Mouse (Mus musculus) embryonic facial prominence, embryonic 12.5 days (tissue): Measurements from ENCODE around the gene Hist3h2a. TPM values are rescaled to one million over a fixed set of nuclear protein-coding genes. Genes with fewer than 3 reads are reported as not detected.
"Not testable (repeated sequence)": the region's sequence is repeated elsewhere in the genome, so short reads cannot be mapped to it uniquely, and the experiment has no call there.

ENCODE experiments used
- ATAC-seq: fragments of 200-750 bp; cut with Nextera tagmentation; 2 replicates; pipeline ENCODE4 v1.8.0; 2017; ENCODE audit not compliant: insufficient number of reproducible peaks, insufficient read depth, low FRiP score, low TSS enrichment
- H3K27ac ChIP-seq: fragments of 300-500 bp; sonication (generic); 2 replicates; pipeline ENCODE4 v1.5.1; 2016; ENCODE audit warnings: mild to moderate bottlenecking
- H3K27me3 ChIP-seq: fragments of 300-500 bp; sonication (generic); 2 replicates; pipeline ENCODE4 v1.6.1; 2016; ENCODE audit warnings: mild to moderate bottlenecking, moderate library complexity
- H3K36me3 ChIP-seq: fragments of 300-500 bp; sonication (generic); 2 replicates; pipeline ENCODE4 v1.6.1; 2016; ENCODE audit warnings: mild to moderate bottlenecking
- H3K4me1 ChIP-seq: fragments of 300-500 bp; sonication (generic); 2 replicates; pipeline ENCODE4 v1.6.1; 2016
- H3K4me2 ChIP-seq: fragments of 300-500 bp; sonication (generic); replicated peaks from 2 replicates; pipeline ENCODE4 v1.6.1; 2016; ENCODE audit warnings: mild to moderate bottlenecking, moderate library complexity
- H3K4me3 ChIP-seq: fragments of 300-500 bp; sonication (generic); 2 replicates; pipeline ENCODE4 v1.5.1; 2016; ENCODE audit warnings: mild to moderate bottlenecking
- H3K9ac ChIP-seq: fragments of 300-500 bp; sonication (generic); 2 replicates; pipeline ENCODE4 v1.6.1; 2016; ENCODE audit warnings: mild to moderate bottlenecking, moderate library complexity
- H3K9me3 ChIP-seq: fragments of 300-500 bp; sonication (generic); 2 replicates; pipeline ENCODE4 v1.6.1; 2016; ENCODE audit warnings: mild to moderate bottlenecking, moderate library complexity
- WGBS: fragments of 180-500 bp; shearing (Covaris S2); methylation state at CpG from one replicate; pipeline ENCODE4 v1.1.7; 2016; 5-methylcytosine and 5-hydroxymethylcytosine counted together
- polyA plus RNA-seq: library from polyadenylated mRNA; unstranded; fragments of >200 nt; fragmentation: Nextera tagmentation; extraction: Ambion mirVana; gene quantifications from 2 replicates; pipeline ENCODE4 v1.2.1, GENCODE M21; 2016

Gene Hist3h2a
- polyA plus RNA-seq, 1 experiment from 2014 or later: 36.3 TPM

DNA sequence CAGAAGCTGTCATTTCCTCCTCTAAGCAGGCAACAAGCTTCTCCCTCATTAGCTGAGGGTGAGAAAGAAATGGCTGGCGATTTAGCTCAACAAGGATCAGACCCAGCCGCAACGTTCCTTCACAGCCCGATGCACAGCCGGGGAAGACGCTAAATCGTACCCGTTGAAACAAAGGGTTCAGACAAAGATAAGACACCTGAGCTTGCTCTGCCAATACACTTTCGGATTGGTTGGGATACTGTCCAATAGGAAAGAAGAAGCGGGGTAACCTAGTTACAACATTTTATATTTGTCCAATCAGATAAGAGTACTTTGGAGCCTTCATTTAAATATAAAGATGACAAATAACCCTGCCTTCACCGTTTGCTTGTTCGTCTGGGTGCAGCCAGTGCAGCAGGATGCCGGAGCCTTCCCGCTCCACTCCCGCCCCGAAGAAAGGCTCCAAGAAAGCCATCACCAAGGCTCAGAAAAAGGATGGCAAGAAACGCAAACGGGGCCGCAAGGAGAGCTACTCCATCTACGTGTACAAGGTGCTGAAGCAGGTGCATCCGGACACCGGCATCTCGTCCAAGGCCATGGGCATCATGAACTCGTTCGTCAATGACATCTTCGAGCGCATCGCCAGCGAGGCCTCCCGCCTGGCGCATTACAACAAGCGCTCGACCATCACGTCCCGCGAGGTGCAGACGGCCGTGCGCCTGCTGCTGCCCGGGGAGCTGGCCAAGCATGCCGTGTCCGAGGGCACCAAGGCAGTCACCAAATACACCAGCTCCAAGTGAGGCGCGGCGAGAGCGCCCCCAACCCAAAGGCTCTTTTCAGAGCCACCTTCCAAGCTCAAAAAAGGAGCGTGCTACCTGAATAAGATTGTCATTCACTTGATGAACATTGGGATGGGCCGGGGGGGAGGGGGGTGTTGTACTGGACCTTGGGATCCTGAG is 5.7 kb upstream of the Hist3h2a start, which contains the start of gene Hist3h2ba:
TSS of gene Hist3h2ba (plus strand) at position 379 of the 938 bp plus-strand sequence.
- peaks cover 11% of the 10 kb centered on the region for H3K4me1 ChIP-seq
- H3K4me3 ChIP-seq: peak within 1 kb of the TSS; percentile 49
- no peaks in the 10 kb centered on the region for H3K9me3 ChIP-seq
- peak within 1 kb of the TSS; percentile 56 for H3K4me2 ChIP-seq
- no peaks in the 10 kb centered on the region for H3K36me3 ChIP-seq
- under 1% methylated on average over 48 of the region's 48 CpGs for WGBS
- H3K27me3 ChIP-seq: peaks cover 5% of the 10 kb centered on the region; the same call in 1 of the 2 replicates
- peak within 1 kb of the TSS; percentile 97 for H3K27ac ChIP-seq
- peak within 1 kb of the TSS; percentile 68 for H3K9ac ChIP-seq
- ATAC-seq: peak; percentile 94

GRCm38 (mm10) chr11:58949480-58950431 is 4.7 kb upstream of the Hist3h2a start:
- WGBS: 4% methylated on average over 20 of the region's 20 CpGs
- ATAC-seq: no peak
- H3K27me3 ChIP-seq: peaks cover 5% of the 10 kb centered on the region; the same call in 1 of the 2 replicates

GRCm38 (mm10) chr11:58951210-58951609 is 3.3 kb upstream of the Hist3h2a start:
- Histone ChIP-seq H3K9ac (no peak overlapping the region), H3K27me3 (peaks cover 5% of the 10 kb centered on the region; the same call in 1 of the 2 replicates), H3K9me3 (no peaks in the 10 kb centered on the region), H3K27ac (no peak overlapping the region), H3K36me3 (no peaks in the 10 kb centered on the region), H3K4me3 (no peak overlapping the region), H3K4me1 (peaks cover 15% of the 10 kb centered on the region), H3K4me2 (no peak overlapping the region)
- ATAC-seq: no peak
- 65% methylated on average over 5 of the region's 5 CpGs for WGBS

More at GRCm38 (mm10) chr11:58949480-58950431, 4.7 kb upstream of the Hist3h2a start:
- H3K36me3 ChIP-seq: no peaks in the 10 kb centered on the region
- peak overlapping the region; percentile 97 for H3K27ac ChIP-seq
- peaks cover 12% of the 10 kb centered on the region for H3K4me1 ChIP-seq
- H3K9me3 ChIP-seq: no peaks in the 10 kb centered on the region
- H3K9ac ChIP-seq: peak overlapping the region; percentile 68
- H3K4me2 ChIP-seq: peak overlapping the region; percentile 56
- H3K4me3 ChIP-seq: peak overlapping the region; percentile 49

- peak overlapping the region; percentile 72 for H3K9ac ChIP-seq
- H3K4me1 ChIP-seq: peaks cover 24% of the 10 kb centered on the region
- peak overlapping the region; percentile 89 for H3K4me3 ChIP-seq
- ATAC-seq: peak; percentile 17; the same call in 1 of the 2 replicates
- peaks cover 8% of the 10 kb centered on the region; the same call in 1 of the 2 replicates for H3K36me3 ChIP-seq
- H3K27me3 ChIP-seq: peaks cover 5% of the 10 kb centered on the region; the same call in 1 of the 2 replicates
- WGBS: under 1% methylated on average over 33 of the region's 33 CpGs
- no peaks in the 10 kb centered on the region for H3K9me3 ChIP-seq
- peak overlapping the region; percentile 98 for H3K27ac ChIP-seq
- H3K4me2 ChIP-seq: peak overlapping the region; percentile 90
Measured at GRCm38 (mm10) chr11:58953351-58954169, 925 bp upstream of the Hist3h2a start.

GRCm38 (mm10) chr11:58954170-58954419 is 390 bp upstream of the Hist3h2a start:
- not testable (repeated sequence) for H3K36me3 ChIP-seq, ATAC-seq, H3K9me3 ChIP-seq, H3K27me3 ChIP-seq
- Histone ChIP-seq H3K4me2 (peak overlapping the region; percentile 90), H3K9ac (peak overlapping the region; percentile 72), H3K4me1 (peaks cover 24% of the 10 kb centered on the region), H3K4me3 (peak overlapping the region; percentile 89), H3K27ac (peak overlapping the region; percentile 98)
- WGBS: under 1% methylated on average over 17 of the region's 17 CpGs

DNA sequence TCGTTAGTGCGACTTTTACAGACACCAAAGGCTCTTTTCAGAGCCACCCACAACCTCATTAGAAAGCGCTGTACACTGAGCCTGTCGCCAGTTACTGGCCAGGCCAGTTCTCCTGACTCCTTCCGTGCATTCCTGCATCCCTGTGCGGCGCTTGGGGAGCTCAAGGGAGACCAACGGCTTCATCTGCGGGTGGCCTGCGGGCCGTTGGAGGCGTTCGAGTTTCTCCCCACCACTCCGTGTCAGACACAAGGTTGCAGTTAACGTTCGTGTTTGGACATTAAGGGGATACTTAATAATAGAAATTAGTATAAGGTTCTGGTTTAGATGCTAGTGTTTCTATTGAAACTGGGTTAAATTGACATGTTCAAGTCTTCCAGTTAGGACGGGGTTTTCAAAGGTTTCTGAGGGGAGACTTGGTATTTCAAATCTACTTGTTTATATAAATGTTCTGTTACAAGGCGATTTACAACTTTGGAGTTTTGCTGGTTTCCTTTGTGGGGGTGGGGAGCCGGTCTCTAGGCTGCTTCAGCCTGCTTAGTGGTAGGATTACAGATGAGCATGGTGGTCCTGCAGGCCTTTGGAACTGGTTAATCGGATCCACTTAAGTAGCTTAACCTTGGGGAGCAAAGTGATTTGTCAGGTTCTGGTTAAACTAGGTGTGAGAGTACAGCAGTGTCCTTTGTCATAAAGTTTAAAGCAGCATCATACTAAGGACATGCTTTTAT is 820 bp downstream of the Hist3h2a start:
- Histone ChIP-seq H3K4me1 (peaks cover 31% of the 10 kb centered on the region), H3K36me3 (peaks cover 8% of the 10 kb centered on the region; the same call in 1 of the 2 replicates), H3K4me2 (peak overlapping the region; percentile 66), H3K9me3 (no peaks in the 10 kb centered on the region), H3K27ac (peak overlapping the region; percentile 98), H3K27me3 (peaks cover 5% of the 10 kb centered on the region; the same call in 1 of the 2 replicates), H3K9ac (peak overlapping the region; percentile 90), H3K4me3 (peak overlapping the region; percentile 89)
- whole genome bisulfite sequencing: under 1% methylated on average over 20 of the region's 20 CpGs
- ATAC-seq: peak; percentile 23; the same call in 1 of the 2 replicates

DNA sequence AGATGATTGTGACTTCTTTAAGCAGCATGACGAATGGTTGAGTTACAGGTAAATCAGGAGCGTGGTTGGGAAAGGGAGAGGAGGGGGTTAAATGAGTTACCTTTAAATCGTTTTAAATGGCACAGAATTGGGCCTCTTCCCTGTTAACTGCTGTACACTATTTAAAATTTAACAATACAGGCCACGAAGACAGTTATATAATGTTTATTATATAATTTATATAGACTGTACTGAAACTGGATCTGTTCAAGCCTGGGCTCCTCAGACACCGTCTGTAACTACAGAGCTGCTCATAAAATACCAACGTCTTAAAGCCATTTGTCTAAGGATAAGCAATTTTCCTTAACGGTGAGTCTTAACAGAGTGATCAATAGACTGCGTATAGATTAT is 1.4 kb downstream of the Hist3h2a start:
- peaks cover 31% of the 10 kb centered on the region for H3K4me1 ChIP-seq
- H3K9me3 ChIP-seq: no peaks in the 10 kb centered on the region
- H3K4me3 ChIP-seq: peak overlapping the region; percentile 89
- H3K9ac ChIP-seq: peak overlapping the region; percentile 90
- H3K36me3 ChIP-seq: peaks cover 8% of the 10 kb centered on the region; the same call in 1 of the 2 replicates
- H3K27me3 ChIP-seq: peaks cover 5% of the 10 kb centered on the region; the same call in 1 of the 2 replicates
- peak overlapping the region; percentile 98; the same call in 1 of the 2 replicates for H3K27ac ChIP-seq
- WGBS: 30% methylated on average over 8 of the region's 8 CpGs
- ATAC-seq: no peak
- peak overlapping the region; percentile 66 for H3K4me2 ChIP-seq

DNA sequence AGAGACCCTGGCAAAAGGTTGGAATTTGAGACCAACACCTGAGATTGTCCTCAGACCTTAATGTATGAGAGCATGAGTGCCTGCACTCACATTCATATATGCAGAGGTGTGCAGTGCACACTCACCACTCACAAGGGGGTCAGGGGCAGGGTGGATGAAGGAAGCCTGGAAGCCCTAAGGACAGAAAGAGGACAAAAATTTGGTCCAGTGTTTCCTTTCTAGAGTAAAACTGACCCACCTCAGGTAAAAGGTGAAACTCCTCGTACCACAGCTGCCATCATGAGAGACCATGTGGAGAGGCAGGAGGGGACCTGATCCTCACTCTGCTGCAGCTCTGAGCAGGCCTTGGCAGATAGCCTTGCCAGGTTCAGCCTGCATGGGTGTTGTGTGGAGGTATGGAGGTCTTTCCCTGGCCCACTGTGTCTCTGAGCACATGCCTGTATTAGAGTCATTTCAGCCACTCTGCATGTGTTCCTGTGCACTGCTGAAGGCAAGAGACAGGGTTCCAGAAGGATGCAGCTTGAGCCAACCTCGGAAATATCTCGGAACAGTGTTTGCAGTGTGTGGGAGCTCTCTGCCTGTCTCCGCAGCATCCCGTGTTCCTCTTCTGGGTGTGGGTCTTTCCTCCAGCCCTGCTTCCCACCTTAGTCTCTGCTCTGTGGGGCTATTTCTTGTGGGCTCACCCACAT is 2.9 kb downstream of the Hist3h2a start:
- Histone ChIP-seq H3K9ac (peak overlapping the region; percentile 90; the same call in 1 of the 2 replicates), H3K4me3 (0 out of 2 replicates have a peak overlapping the region, but pooled peaks have one; percentile 7), H3K4me1 (peaks cover 31% of the 10 kb centered on the region), H3K27me3 (0 out of 2 replicates have a peak, but pooled peaks cover 8% of the 10 kb centered on the region), H3K36me3 (peaks cover 8% of the 10 kb centered on the region; the same call in 1 of the 2 replicates), H3K27ac (no peak overlapping the region), H3K9me3 (no peaks in the 10 kb centered on the region; the same call in 1 of the 2 replicates), H3K4me2 (peak overlapping the region; percentile 66)
- WGBS: 88% methylated on average over 5 of the region's 5 CpGs
- ATAC-seq: no peak

DNA sequence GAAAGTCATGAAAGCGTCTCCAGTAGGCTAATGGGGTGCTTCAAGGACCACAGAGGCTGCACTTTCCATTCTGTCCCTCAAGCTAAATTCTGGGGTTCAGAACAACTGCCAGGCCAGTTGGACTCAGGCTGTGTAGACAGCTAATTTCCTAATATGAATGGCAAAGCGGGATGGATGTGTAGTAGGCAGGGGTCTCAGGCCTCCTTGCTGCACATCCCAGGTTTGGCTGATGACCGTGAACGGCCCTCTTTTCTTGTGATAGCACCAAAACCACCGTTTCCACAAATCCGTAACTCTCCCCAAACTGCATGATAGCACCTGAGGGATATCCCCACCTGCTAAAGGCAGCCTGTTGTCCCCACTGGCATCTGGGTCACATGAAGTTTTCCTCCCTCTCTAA is 4.1 kb downstream of the Hist3h2a start:
- Histone ChIP-seq H3K4me1 (peaks cover 27% of the 10 kb centered on the region), H3K9ac (no peak overlapping the region), H3K27me3 (peaks cover 13% of the 10 kb centered on the region), H3K27ac (no peak overlapping the region), H3K4me2 (no peak overlapping the region), H3K36me3 (peaks cover 8% of the 10 kb centered on the region; the same call in 1 of the 2 replicates), H3K4me3 (no peak overlapping the region), H3K9me3 (no peaks in the 10 kb centered on the region; the same call in 1 of the 2 replicates)
- ATAC-seq: no peak
- 86% methylated on average over 6 of the region's 6 CpGs for WGBS
